Mouse (Mus musculus): Measurements from ENCODE around the gene Myo10.

GRCm38 (mm10) chr15:25812479-25812878 lies 190.2 kb downstream of the Myo10 start:
- TF ChIP-seq POLR2A (IDR thresholded peaks at IDR 0.05; ENCODE audit: low read depth, low read length) = no peak
- no peak for TF ChIP-seq CTCF (IDR thresholded peaks at IDR 0.05; ENCODE audit: extremely low read depth, insufficient read length, insufficient replicate concordance, low read depth, low read length)

All from small intestine, adult 2 months (tissue).